Mouse (Mus musculus): Measurements from ENCODE around the gene Mast2. TPM values are rescaled to one million over a fixed set of nuclear protein-coding genes. Genes with fewer than 3 reads are reported as not detected.

Mast2 gene
- polyA plus RNA-seq, 1 experiment from 2014 or later, result 10.7 TPM

GRCm38 (mm10) chr4:116481322-116481721 lies 17.3 kb upstream of the Mast2 start:
- H3K27ac ChIP-seq (ENCODE audit: low read length), result no peak overlapping the region
- no peak overlapping the region for H3K4me2 ChIP-seq (replicated peaks; ENCODE audit: low read depth, low read length)
- no peak for ATAC-seq (ENCODE audit: low FRiP score, low TSS enrichment)
- no peaks in the 10 kb centered on the region for H3K27me3 ChIP-seq (ENCODE audit: insufficient read depth, low read length)
- no peak overlapping the region for H3K9ac ChIP-seq (replicated peaks; ENCODE audit: low read length)
- no peaks in the 10 kb centered on the region for H3K4me1 ChIP-seq (ENCODE audit: insufficient read depth, low read length)
- WGBS, result 66% methylated on average over 2 of the region's 2 CpGs
- H3K9me3 ChIP-seq (ENCODE audit: low read length), result no peaks in the 10 kb centered on the region
- H3K36me3 ChIP-seq (ENCODE audit: insufficient read depth, low read length), result no peaks in the 10 kb centered on the region
- no peak overlapping the region for H3K4me3 ChIP-seq (ENCODE audit: low read length)

GRCm38 (mm10) chr4:116463231-116464125 lies 505 bp downstream of the Mast2 start:
- H3K27ac ChIP-seq (ENCODE audit: low read length), result peak overlapping the region; percentile 85
- H3K4me1 ChIP-seq (ENCODE audit: insufficient read depth, low read length), result peaks cover 16% of the 10 kb centered on the region
- H3K9ac ChIP-seq (replicated peaks; ENCODE audit: low read length), result peak overlapping the region; percentile 93
- H3K4me3 ChIP-seq (ENCODE audit: low read length), result peak overlapping the region; percentile 97
- no peaks in the 10 kb centered on the region for H3K36me3 ChIP-seq (ENCODE audit: insufficient read depth, low read length)
- WGBS, result under 1% methylated on average over 55 of the region's 74 CpGs
- no peaks in the 10 kb centered on the region for H3K9me3 ChIP-seq (ENCODE audit: low read length)
- peak overlapping the region; percentile 67 for H3K4me2 ChIP-seq (replicated peaks; ENCODE audit: low read depth, low read length)
- no peaks in the 10 kb centered on the region for H3K27me3 ChIP-seq (ENCODE audit: insufficient read depth, low read length)
- ATAC-seq (ENCODE audit: low FRiP score, low TSS enrichment), result peak; percentile 62

GRCm38 (mm10) chr4:116461943-116462342 lies 2.0 kb downstream of the Mast2 start:
- H3K4me3 ChIP-seq (ENCODE audit: low read length), result no peak overlapping the region

DNA sequence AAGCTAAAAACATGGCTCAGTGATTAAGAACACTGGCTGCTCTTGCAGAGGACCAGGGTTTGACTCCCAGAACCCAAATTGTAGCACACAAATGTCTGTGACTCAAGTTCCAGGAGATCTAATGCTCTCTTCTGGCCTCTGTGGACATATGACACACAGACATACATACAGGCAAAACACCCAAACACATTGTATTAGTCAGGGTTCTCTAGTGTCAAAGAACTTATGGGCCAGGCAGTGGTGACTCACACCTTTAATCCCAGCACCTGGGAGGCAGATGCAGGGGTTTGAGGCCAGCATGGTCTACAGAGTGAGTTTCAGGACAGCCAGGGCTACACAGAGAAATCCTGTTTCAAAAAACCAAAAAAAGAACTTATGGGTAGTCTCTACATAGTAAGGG lies 12.4 kb downstream of the Mast2 start:
- Histone ChIP-seq H3K9ac (replicated peaks; ENCODE audit: low read length) (no peak overlapping the region), H3K36me3 (ENCODE audit: insufficient read depth, low read length) (0 out of 2 replicates have a peak, but pooled peaks cover 3% of the 10 kb centered on the region), H3K4me2 (replicated peaks; ENCODE audit: low read depth, low read length) (no peak overlapping the region), H3K27ac (ENCODE audit: low read length) (no peak overlapping the region), H3K9me3 (ENCODE audit: low read length) (no peaks in the 10 kb centered on the region), H3K4me1 (ENCODE audit: insufficient read depth, low read length) (no peaks in the 10 kb centered on the region), H3K4me3 (ENCODE audit: low read length) (no peak overlapping the region), H3K27me3 (ENCODE audit: insufficient read depth, low read length) (no peaks in the 10 kb centered on the region)
- no peak for ATAC-seq (ENCODE audit: low FRiP score, low TSS enrichment)

More at GRCm38 (mm10) chr4:116461943-116462342, 2.0 kb downstream of the Mast2 start:
- WGBS, result 95% methylated on average over 3 of the region's 3 CpGs
- no peak overlapping the region for H3K27ac ChIP-seq (ENCODE audit: low read length)
- no peaks in the 10 kb centered on the region for H3K9me3 ChIP-seq (ENCODE audit: low read length)
- H3K4me2 ChIP-seq (replicated peaks; ENCODE audit: low read depth, low read length), result no peak overlapping the region
- H3K4me1 ChIP-seq (ENCODE audit: insufficient read depth, low read length), result peaks cover 16% of the 10 kb centered on the region
- no peaks in the 10 kb centered on the region for H3K36me3 ChIP-seq (ENCODE audit: insufficient read depth, low read length)
- no peaks in the 10 kb centered on the region for H3K27me3 ChIP-seq (ENCODE audit: insufficient read depth, low read length)
- ATAC-seq (ENCODE audit: low FRiP score, low TSS enrichment), result no peak
- no peak overlapping the region for H3K9ac ChIP-seq (replicated peaks; ENCODE audit: low read length)

- H3K27me3 ChIP-seq (ENCODE audit: insufficient read depth, low read length), result no peaks in the 10 kb centered on the region
- no peak for ATAC-seq (ENCODE audit: low FRiP score, low TSS enrichment)
- no peak overlapping the region for H3K4me2 ChIP-seq (replicated peaks; ENCODE audit: low read depth, low read length)
Measured at GRCm38 (mm10) chr4:116449951-116450350, 14.0 kb downstream of the Mast2 start.

DNA sequence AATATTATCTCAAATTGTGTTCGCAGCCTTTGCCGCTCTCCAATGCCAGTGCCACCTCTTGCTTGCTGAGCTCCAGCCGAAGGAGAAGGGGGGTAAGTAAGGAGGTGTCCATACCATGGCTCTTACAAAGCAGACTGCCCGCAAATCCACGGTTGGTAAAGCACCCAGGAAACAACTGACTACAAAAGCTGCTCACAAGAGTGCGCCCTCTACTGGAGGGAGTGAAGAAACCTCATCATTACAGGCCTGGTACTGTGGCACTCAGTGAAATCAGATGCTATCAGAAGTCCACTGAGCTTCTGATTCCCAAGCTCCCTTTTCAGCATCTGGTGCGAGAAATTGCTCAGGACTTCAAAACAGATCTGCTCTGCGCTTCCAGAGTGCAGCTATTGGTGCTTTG lies 15.3 kb downstream of the Mast2 start:
- no peak overlapping the region for H3K4me2 ChIP-seq (replicated peaks; ENCODE audit: low read depth, low read length)
- 0 out of 2 replicates have a peak, but pooled peaks cover 3% of the 10 kb centered on the region for H3K36me3 ChIP-seq (ENCODE audit: insufficient read depth, low read length)
- 61% methylated on average over 8 of the region's 8 CpGs for WGBS
- ATAC-seq (ENCODE audit: low FRiP score, low TSS enrichment), result no peak
- no peak overlapping the region for H3K4me3 ChIP-seq (ENCODE audit: low read length)
- no peaks in the 10 kb centered on the region for H3K27me3 ChIP-seq (ENCODE audit: insufficient read depth, low read length)
- no peak overlapping the region for H3K27ac ChIP-seq (ENCODE audit: low read length)
- H3K4me1 ChIP-seq (ENCODE audit: insufficient read depth, low read length), result no peaks in the 10 kb centered on the region
- no peak overlapping the region for H3K9ac ChIP-seq (replicated peaks; ENCODE audit: low read length)
- no peaks in the 10 kb centered on the region for H3K9me3 ChIP-seq (ENCODE audit: low read length)

More at GRCm38 (mm10) chr4:116449951-116450350, 14.0 kb downstream of the Mast2 start:
- Histone ChIP-seq H3K9ac (replicated peaks; ENCODE audit: low read length) (no peak overlapping the region), H3K27ac (ENCODE audit: low read length) (no peak overlapping the region), H3K9me3 (ENCODE audit: low read length) (no peaks in the 10 kb centered on the region), H3K36me3 (ENCODE audit: insufficient read depth, low read length) (0 out of 2 replicates have a peak, but pooled peaks cover 3% of the 10 kb centered on the region), H3K4me3 (ENCODE audit: low read length) (no peak overlapping the region), H3K4me1 (ENCODE audit: insufficient read depth, low read length) (no peaks in the 10 kb centered on the region)

GRCm38 (mm10) chr4:116439383-116439782 lies 24.6 kb downstream of the Mast2 start:
- no peak for ATAC-seq (ENCODE audit: low FRiP score, low TSS enrichment)
- 0 out of 2 replicates have a peak, but pooled peaks cover 3% of the 10 kb centered on the region for H3K9me3 ChIP-seq (ENCODE audit: low read length)
- no peak overlapping the region for H3K4me2 ChIP-seq (replicated peaks; ENCODE audit: low read depth, low read length)
- H3K4me3 ChIP-seq (ENCODE audit: low read length), result no peak overlapping the region
- H3K27me3 ChIP-seq (ENCODE audit: insufficient read depth, low read length), result no peaks in the 10 kb centered on the region
- no peak overlapping the region for H3K9ac ChIP-seq (replicated peaks; ENCODE audit: low read length)
- WGBS, result 97% methylated on average over 1 of the region's 1 CpGs
- H3K4me1 ChIP-seq (ENCODE audit: insufficient read depth, low read length), result no peaks in the 10 kb centered on the region
- H3K27ac ChIP-seq (ENCODE audit: low read length), result no peak overlapping the region
- no peaks in the 10 kb centered on the region for H3K36me3 ChIP-seq (ENCODE audit: insufficient read depth, low read length)

DNA sequence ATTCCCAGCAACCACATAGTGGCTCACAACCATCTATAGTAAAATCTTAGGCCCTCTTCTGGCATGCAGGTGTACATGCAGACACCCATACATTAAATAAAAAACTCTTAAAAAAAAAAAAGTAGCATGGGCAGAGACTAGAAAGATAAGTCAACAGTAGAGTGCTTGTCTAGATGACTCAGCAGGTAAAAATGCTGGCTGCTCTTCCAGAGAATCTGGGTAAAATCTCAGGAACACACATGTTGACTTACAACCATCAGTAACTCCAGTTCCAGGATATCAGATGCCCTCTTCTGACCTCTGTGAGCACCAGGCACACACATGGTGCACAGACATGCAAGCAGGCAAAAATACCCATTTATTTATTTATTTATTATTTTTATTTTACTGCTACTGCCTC lies 25.4 kb downstream of the Mast2 start:
- H3K4me3 ChIP-seq (ENCODE audit: low read length), result no peak overlapping the region
- no peak overlapping the region for H3K4me2 ChIP-seq (replicated peaks; ENCODE audit: low read depth, low read length)
- H3K27ac ChIP-seq (ENCODE audit: low read length), result no peak overlapping the region
- no peaks in the 10 kb centered on the region for H3K36me3 ChIP-seq (ENCODE audit: insufficient read depth, low read length)
- H3K9me3 ChIP-seq (ENCODE audit: low read length), result 0 out of 2 replicates have a peak, but pooled peaks cover 3% of the 10 kb centered on the region
- H3K27me3 ChIP-seq (ENCODE audit: insufficient read depth, low read length), result no peaks in the 10 kb centered on the region
- ATAC-seq (ENCODE audit: low FRiP score, low TSS enrichment), result no peak
- no peak overlapping the region for H3K9ac ChIP-seq (replicated peaks; ENCODE audit: low read length)
- H3K4me1 ChIP-seq (ENCODE audit: insufficient read depth, low read length), result no peaks in the 10 kb centered on the region

DNA sequence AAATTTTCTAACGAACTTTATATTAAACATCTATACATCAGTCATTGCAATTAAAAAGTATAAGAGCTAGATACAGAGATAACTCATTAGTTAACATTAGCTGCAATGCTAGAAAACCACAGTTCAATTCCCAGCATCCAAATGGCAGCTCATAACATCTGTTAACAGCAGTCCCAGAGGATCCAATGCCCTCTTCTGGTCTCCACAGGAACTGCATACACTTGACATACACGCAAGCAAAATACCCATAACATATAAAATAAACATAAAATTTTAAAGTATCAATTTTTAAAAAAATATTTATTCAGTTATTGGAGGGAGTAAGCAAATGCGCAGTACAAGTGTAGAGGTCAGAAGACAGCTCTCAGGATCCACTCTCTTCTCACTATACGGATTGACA lies 28.4 kb downstream of the Mast2 start:
- Histone ChIP-seq H3K27ac (ENCODE audit: low read length) (no peak overlapping the region), H3K4me2 (replicated peaks; ENCODE audit: low read depth, low read length) (no peak overlapping the region), H3K9ac (replicated peaks; ENCODE audit: low read length) (no peak overlapping the region), H3K4me1 (ENCODE audit: insufficient read depth, low read length) (no peaks in the 10 kb centered on the region), H3K4me3 (ENCODE audit: low read length) (no peak overlapping the region), H3K9me3 (ENCODE audit: low read length) (0 out of 2 replicates have a peak, but pooled peaks cover 3% of the 10 kb centered on the region), H3K36me3 (ENCODE audit: insufficient read depth, low read length) (0 out of 2 replicates have a peak, but pooled peaks cover 2% of the 10 kb centered on the region), H3K27me3 (ENCODE audit: insufficient read depth, low read length) (no peaks in the 10 kb centered on the region)
- no peak for ATAC-seq (ENCODE audit: low FRiP score, low TSS enrichment)
- 93% methylated on average over 4 of the region's 4 CpGs for WGBS

GRCm38 (mm10) chr4:116422186-116422585 lies 41.8 kb downstream of the Mast2 start:
- H3K36me3 ChIP-seq (ENCODE audit: insufficient read depth, low read length), result no peaks in the 10 kb centered on the region
- H3K9me3 ChIP-seq (ENCODE audit: low read length), result no peaks in the 10 kb centered on the region
- H3K27ac ChIP-seq (ENCODE audit: low read length), result no peak overlapping the region
- H3K27me3 ChIP-seq (ENCODE audit: insufficient read depth, low read length), result no peaks in the 10 kb centered on the region
- H3K4me3 ChIP-seq (ENCODE audit: low read length), result no peak overlapping the region
- H3K4me1 ChIP-seq (ENCODE audit: insufficient read depth, low read length), result no peaks in the 10 kb centered on the region
- no peak for ATAC-seq (ENCODE audit: low FRiP score, low TSS enrichment)
- H3K4me2 ChIP-seq (replicated peaks; ENCODE audit: low read depth, low read length), result no peak overlapping the region
- no peak overlapping the region for H3K9ac ChIP-seq (replicated peaks; ENCODE audit: low read length)
- 75% methylated on average over 1 of the region's 1 CpGs for WGBS

Measured in kidney, embryonic 16.5 days (tissue).